Mouse (Mus musculus): ENCODE measurements around the gene Cpxm2. TPM values are rescaled to one million over a fixed set of nuclear protein-coding genes. Genes with fewer than 3 reads are reported as not detected.

Cpxm2 gene
- total RNA-seq, 2 experiments from 2014 or later = 3.7 to 3.9 TPM

- H3K4me3 ChIP-seq = no peak overlapping the region
- H3K27ac ChIP-seq = no peak overlapping the region
- intact Hi-C loops (cut with DNase I) = no loop called here
- no peak for TF ChIP-seq CTCF (IDR thresholded peaks at IDR 0.05)
- no peak for DNase-seq (ENCODE audit: extremely low spot score in 1 of 2, low spot score in 2 of 2)
These were observed 83.5 kb downstream of the Cpxm2 start for GRCm38 (mm10) chr7:132070877-132071625.

DNA sequence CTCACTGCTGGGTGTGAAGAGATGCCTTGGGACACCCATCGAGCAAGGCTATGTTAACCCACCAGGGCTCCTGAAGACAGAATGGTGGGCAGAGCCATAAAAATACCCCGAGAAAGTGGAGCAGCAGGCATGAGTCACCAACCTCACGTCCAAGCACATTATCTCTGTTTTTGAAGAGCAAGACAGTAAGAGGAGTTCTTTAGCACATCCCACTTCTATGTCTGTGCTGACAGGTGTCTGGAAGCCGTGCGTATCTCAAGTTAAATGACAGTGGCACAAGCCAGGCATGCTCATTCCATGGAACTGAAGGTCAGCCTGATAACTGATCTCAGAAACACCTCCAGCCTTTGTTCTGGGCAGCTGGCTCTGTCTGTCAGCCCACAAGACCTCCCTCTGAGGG lies 86.6 kb downstream of the Cpxm2 start:
- Histone ChIP-seq H3K4me3 (no peak overlapping the region), H3K27ac (peak overlapping the region; percentile 64)
- TF ChIP-seq CTCF (IDR thresholded peaks at IDR 0.05) = no peak; the same call in 1 of the 2 replicates
- intact Hi-C loops (cut with DNase I) = loop anchor here (1.0 to 5.0 kb wide), 4 partner anchors 101 to 169 kb away; partner anchors contain the start of gene Gpr26
- peak; percentile 29 to 57 for DNase-seq (ENCODE audit: extremely low spot score in 1 of 2, low spot score in 2 of 2)

DNA sequence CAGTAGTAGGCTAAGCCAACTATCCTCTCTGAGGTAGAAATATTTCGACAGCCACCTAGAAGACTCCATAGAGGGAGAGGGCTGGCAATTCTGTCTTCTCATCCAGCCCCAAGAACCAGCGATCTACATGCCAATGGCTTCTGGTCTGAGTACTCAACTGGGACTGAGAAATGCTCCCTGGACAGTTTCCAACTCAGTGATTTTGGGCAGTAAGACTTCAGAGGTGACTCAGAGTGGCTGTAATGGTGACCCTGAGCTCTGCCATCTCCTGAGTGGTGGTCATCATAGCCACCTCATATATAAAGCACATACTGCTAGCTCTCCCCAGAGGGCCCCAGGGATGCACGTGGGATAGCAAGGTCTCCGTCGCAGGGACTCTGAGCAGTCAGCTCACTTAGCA lies 87.0 kb downstream of the Cpxm2 start:
- no peak for TF ChIP-seq CTCF (IDR thresholded peaks at IDR 0.05)
- H3K27ac ChIP-seq = peak overlapping the region; percentile 45; the same call in 1 of the 2 replicates
- H3K4me3 ChIP-seq = no peak overlapping the region
- intact Hi-C loops (cut with DNase I) = loop anchor here (1.0 to 5.0 kb wide), 2 partner anchors 100 to 168 kb away; partner anchors contain the start of gene Gpr26
- DNase-seq (ENCODE audit: extremely low spot score in 1 of 2, low spot score in 2 of 2) = no peak

DNA sequence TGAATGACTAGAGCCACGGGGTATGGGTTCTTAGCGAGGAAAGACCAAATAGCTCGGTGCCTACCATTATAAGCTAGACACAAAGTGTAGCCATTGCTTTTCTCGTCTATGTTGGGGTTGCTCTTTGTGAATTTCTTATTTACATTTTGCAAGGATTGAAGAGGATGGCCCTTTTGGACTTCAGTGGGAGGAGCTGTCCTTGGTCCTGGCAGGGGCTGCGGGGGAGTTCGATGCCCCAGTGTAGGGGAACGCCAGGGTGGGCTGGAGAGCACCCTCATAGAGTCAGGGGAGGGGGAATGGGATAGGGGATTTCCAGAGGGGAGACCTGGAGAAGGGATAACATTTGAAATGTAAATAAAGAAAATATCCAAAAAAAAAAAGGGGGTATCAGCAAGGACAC lies 94.4 kb downstream of the Cpxm2 start:
- DNase-seq (ENCODE audit: extremely low spot score in 1 of 2, low spot score in 2 of 2) = no peak
- intact Hi-C loops (cut with DNase I) = no loop called here
- no peak overlapping the region for H3K4me3 ChIP-seq
- no peak for TF ChIP-seq CTCF (IDR thresholded peaks at IDR 0.05)
- no peak overlapping the region for H3K27ac ChIP-seq

GRCm38 (mm10) chr7:132056565-132056964 lies 98.0 kb downstream of the Cpxm2 start:
- DNase-seq (ENCODE audit: extremely low spot score in 1 of 2, low spot score in 2 of 2) = no peak
- H3K4me3 ChIP-seq = no peak overlapping the region
- intact Hi-C loops (cut with DNase I) = no loop called here
- no peak overlapping the region for H3K27ac ChIP-seq
- no peak for TF ChIP-seq CTCF (IDR thresholded peaks at IDR 0.05)

DNA sequence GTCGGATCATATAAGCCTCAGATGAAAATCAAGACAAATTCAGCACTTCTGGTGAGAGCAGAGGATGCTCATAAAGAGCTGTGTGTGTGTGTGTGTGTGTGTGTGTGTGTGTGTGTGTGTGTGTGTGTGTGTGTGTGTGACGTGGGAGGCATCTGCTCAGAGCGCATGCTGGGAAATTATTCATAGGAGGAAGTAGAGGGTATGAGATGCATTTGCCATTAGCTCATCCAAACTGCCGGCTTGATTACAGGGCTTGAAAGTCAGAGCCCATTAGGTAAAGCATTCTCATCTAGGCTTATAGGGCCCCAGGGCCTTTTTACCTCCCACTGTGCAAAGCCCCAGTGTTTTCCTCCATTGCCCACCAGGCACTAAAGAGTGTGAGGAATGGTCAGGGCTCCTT lies 107.9 kb downstream of the Cpxm2 start:
- intact Hi-C loops (cut with DNase I) = no loop called here

GRCm38 (mm10) chr7:132031940-132032531 lies 122.5 kb downstream of the Cpxm2 start:
- Histone ChIP-seq H3K27ac (peak overlapping the region; percentile 77), H3K4me3 (no peak overlapping the region)
- no peak for DNase-seq (ENCODE audit: extremely low spot score in 1 of 2, low spot score in 2 of 2)
- intact Hi-C loops (cut with DNase I) = no loop called here
- TF ChIP-seq CTCF (IDR thresholded peaks at IDR 0.05) = no peak

More for the DNA sequence above, 107.9 kb downstream of the Cpxm2 start:
- TF ChIP-seq CTCF (IDR thresholded peaks at IDR 0.05) = no peak
- H3K4me3 ChIP-seq = no peak overlapping the region
- DNase-seq (ENCODE audit: extremely low spot score in 1 of 2, low spot score in 2 of 2) = no peak
- H3K27ac ChIP-seq = no peak overlapping the region

- no peak for TF ChIP-seq CTCF (IDR thresholded peaks at IDR 0.05)
- Histone ChIP-seq H3K27ac (no peak overlapping the region), H3K4me3 (no peak overlapping the region)
- DNase-seq (ENCODE audit: extremely low spot score in 1 of 2, low spot score in 2 of 2) = no peak
- intact Hi-C loops (cut with DNase I) = no loop called here
These were observed 127.9 kb downstream of the Cpxm2 start for GRCm38 (mm10) chr7:132026671-132027070.

DNA sequence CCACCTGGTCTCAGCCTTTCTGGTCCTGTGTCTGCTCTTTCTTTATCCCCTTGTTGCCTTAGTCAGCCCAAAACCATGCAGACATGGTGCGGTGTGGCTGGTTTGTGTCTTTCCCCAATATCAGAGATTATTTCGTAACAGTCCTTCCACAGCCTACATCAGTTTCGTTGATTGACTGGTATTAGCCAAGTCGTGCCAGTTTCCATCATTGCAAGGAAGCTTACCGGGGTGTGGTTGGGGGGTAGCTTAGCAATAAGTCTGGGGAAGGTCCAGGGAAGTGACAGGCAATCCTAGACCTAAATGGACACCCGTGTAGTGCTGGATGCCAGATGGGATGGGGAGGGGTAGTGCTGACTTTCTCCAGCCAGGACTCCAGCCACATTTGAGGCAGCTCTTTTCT lies 128.9 kb downstream of the Cpxm2 start:
- no peak for TF ChIP-seq CTCF (IDR thresholded peaks at IDR 0.05)
- intact Hi-C loops (cut with DNase I) = no loop called here

GRCm38 (mm10) chr7:132015933-132016332 lies 138.6 kb downstream of the Cpxm2 start:
- DNase-seq (ENCODE audit: extremely low spot score in 1 of 2, low spot score in 2 of 2) = no peak

More for the DNA sequence above, 128.9 kb downstream of the Cpxm2 start:
- H3K4me3 ChIP-seq = no peak overlapping the region
- no peak for DNase-seq (ENCODE audit: extremely low spot score in 1 of 2, low spot score in 2 of 2)
- H3K27ac ChIP-seq = no peak overlapping the region

GRCm38 (mm10) chr7:132015193-132015592 lies 139.3 kb downstream of the Cpxm2 start:
- no peak for DNase-seq (ENCODE audit: extremely low spot score in 1 of 2, low spot score in 2 of 2)
- H3K4me3 ChIP-seq = no peak overlapping the region
- TF ChIP-seq CTCF (IDR thresholded peaks at IDR 0.05) = no peak
- intact Hi-C loops (cut with DNase I) = no loop called here
- H3K27ac ChIP-seq = no peak overlapping the region

More at GRCm38 (mm10) chr7:132015933-132016332, 138.6 kb downstream of the Cpxm2 start:
- no peak for TF ChIP-seq CTCF (IDR thresholded peaks at IDR 0.05)
- intact Hi-C loops (cut with DNase I) = no loop called here
- H3K27ac ChIP-seq = no peak overlapping the region
- H3K4me3 ChIP-seq = no peak overlapping the region

DNA sequence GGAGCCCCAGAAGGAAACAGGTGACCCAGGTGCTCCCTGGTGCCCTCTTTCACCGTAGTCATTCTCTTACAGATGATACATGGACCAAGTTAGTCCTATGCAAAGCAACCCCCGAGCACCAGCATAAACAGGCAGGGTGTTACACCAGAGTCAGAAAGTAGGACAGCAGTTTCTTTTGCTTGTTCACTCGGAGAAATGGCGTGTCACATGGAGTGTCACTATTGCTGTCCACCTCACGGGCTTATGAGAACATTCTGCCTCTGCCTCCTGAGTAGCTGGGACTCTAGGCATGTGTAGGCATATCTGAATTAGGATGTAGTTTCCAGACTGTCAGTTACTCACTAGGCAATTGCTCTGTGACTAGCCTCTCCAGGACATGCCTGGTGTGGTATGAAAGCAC lies 140.6 kb downstream of the Cpxm2 start:
- TF ChIP-seq CTCF (IDR thresholded peaks at IDR 0.05) = no peak
- Histone ChIP-seq H3K4me3 (no peak overlapping the region), H3K27ac (no peak overlapping the region)
- intact Hi-C loops (cut with DNase I) = no loop called here
- DNase-seq (ENCODE audit: extremely low spot score in 1 of 2, low spot score in 2 of 2) = no peak

Measured in left cerebral cortex, adult 2 months (tissue).